Mouse (Mus musculus) CH12.LX (cell line): ENCODE measurements around the gene Chgb. TPM values are rescaled to one million over a fixed set of nuclear protein-coding genes. Genes with fewer than 3 reads are reported as not detected.

ENCODE experiments used
- DNase-seq: peaks from one replicate; pipeline ENCODE4 v3.0.0-alpha.2; 2013; ENCODE audit errors: extremely low read depth
- H3K27ac ChIP-seq: 2 replicates; pipeline ENCODE4 v1.5.1; 2012; ENCODE audit warnings: low read depth, mild to moderate bottlenecking, control low read depth, moderate library complexity; ENCODE audit not compliant: insufficient read depth
- H3K27me3 ChIP-seq: replicated peaks from 2 replicates; pipeline ENCODE3; 2012; ENCODE audit warnings: inconsistent platforms
- H3K36me3 ChIP-seq, 2 experiments: replicated peaks in 1 of 2; 2 replicates each; pipeline versions ENCODE3 to v1.6.1; 2012; ENCODE audit warnings: inconsistent platforms in 1 of 2, low read length in 1 of 2, mild to moderate bottlenecking in 1 of 2, mixed read lengths in 1 of 2, moderate library complexity in 1 of 2; ENCODE audit not compliant: control insufficient read depth in 1 of 2, insufficient read depth in 1 of 2
- H3K4me1 ChIP-seq, 2 experiments: 2 replicates each; pipeline ENCODE4 v1.6.1; 2012; ENCODE audit warnings: inconsistent platforms in 1 of 2, moderate library complexity in 1 of 2; ENCODE audit not compliant: insufficient read depth in 2 of 2, control insufficient read depth in 1 of 2
- H3K4me2 ChIP-seq: 2 replicates; pipeline ENCODE4 v1.6.1; 2012; ENCODE audit warnings: low read depth, mild to moderate bottlenecking, control low read depth; ENCODE audit not compliant: poor library complexity, insufficient read depth, severe bottlenecking
- H3K4me3 ChIP-seq, 3 experiments: fragments of 150-350 bp in 1 of 3; sonication (generic) in 1 of 3; replicated peaks in 1 of 3; 2 replicates each; pipeline versions ENCODE3 to v1.5.1; 2011 to 2012; ENCODE audit warnings: low read depth in 2 of 3, low read length in 2 of 3, mild to moderate bottlenecking in 2 of 3, moderate library complexity in 2 of 3, control low read depth in 1 of 3, improper control_type of control experiment in 1 of 3, inconsistent platforms in 1 of 3, mixed read lengths in 1 of 3; ENCODE audit not compliant: poor library complexity in 1 of 3
- H3K79me2 ChIP-seq: replicated peaks from 2 replicates; pipeline ENCODE4 v1.6.1; 2012; ENCODE audit warnings: mild to moderate bottlenecking, moderate library complexity; ENCODE audit not compliant: control insufficient read depth, poor library complexity, insufficient read depth, severe bottlenecking; ENCODE audit errors: extremely low read depth
- H3K9ac ChIP-seq: 2 replicates; pipeline ENCODE4 v1.6.1; 2012; ENCODE audit warnings: low read depth, mild to moderate bottlenecking, control low read depth, moderate library complexity; ENCODE audit not compliant: insufficient read depth
- H3K9me3 ChIP-seq: replicated peaks from 2 replicates; pipeline ENCODE3; 2012; ENCODE audit warnings: low read length, inconsistent platforms, mixed read lengths
- BHLHE40 ChIP-seq: IDR thresholded peaks from 2 replicates; pipeline ENCODE4 v1.6.1; 2011; ENCODE audit warnings: mild to moderate bottlenecking, low read depth, low read length, improper control_type of control experiment
- MYC ChIP-seq: IDR thresholded peaks from 2 replicates; pipeline ENCODE4 v1.6.1; 2011; ENCODE audit warnings: low read depth, mild to moderate bottlenecking, improper control_type of control experiment, low read length
- dilution Hi-C: fragments of 300-500 bp; cut with MboI; formaldehyde crosslinking; loops from 2 replicates; pipeline ENCODE4 v1.14.3; 2020; ENCODE audit warnings: low sequenced_read_pairs; ENCODE audit not compliant: extremely low pct_unique_long_range_greater_than_20kb, extremely low pct_ligation_motif_present
- in situ Hi-C: fragments of 300-500 bp; cut with MboI; formaldehyde crosslinking; loops from 3 replicates; pipeline ENCODE4 v1.14.3; 2019; ENCODE audit warnings: low sequenced_read_pairs, low pct_ligation_motif_present, low pct_unique_long_range_greater_than_20kb, mixed read lengths
- polyA plus RNA-seq: library from polyadenylated mRNA; unstranded; fragments of >175 nt; gene quantifications from 2 replicates; pipeline ENCODE4 v1.2.1, GENCODE M21; 2012; ENCODE audit warnings: low read depth; ENCODE audit not compliant: insufficient read length
- total RNA-seq, 2 experiments: library from RNA; depleted of rRNA; stranded (reverse); fragments of 300-350 nt in 1 of 2; fragments of >200 nt in 1 of 2; gene quantifications; 2 replicates each; pipeline ENCODE4 v1.2.3; 2012 to 2014

The Chgb gene
- total and polyA plus RNA-seq, 3 experiments = 0.13 TPM; not detected in 2

DNA sequence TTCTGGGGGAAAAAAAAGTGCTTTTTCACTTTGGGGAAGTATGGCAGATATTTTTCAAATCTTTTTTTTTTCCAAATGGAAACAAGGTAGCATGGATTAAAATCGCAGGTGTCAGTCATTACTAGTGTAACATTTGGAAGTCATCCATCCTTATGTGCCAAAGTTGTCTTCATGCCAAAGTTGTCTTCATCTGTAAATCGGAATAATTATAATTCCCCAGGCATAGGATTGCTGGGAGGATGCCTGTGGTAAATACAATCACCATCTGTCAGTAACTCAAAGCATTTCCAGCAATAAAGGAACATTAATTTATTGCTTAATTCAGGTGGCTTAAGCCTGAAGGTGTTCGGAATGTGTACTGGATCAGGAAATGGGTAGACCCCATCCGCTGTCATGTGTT lies 60.0 kb downstream of the Chgb start:
- no peaks in the 10 kb centered on the region for H3K27me3 ChIP-seq

More for the DNA sequence above, 60.0 kb downstream of the Chgb start:
- H3K9me3 ChIP-seq = no peaks in the 10 kb centered on the region
- peaks cover 0 to 3% of the 10 kb centered on the region in 2 experiments; a peak in 2 of 4 replicates for H3K4me1 ChIP-seq
- no peak overlapping the region for H3K4me3 ChIP-seq
- H3K36me3 ChIP-seq = peaks cover 40 to 71% of the 10 kb centered on the region in 2 experiments
- dilution Hi-C loops = no loop called here
- no peaks in the 10 kb centered on the region for H3K79me2 ChIP-seq
- TF ChIP-seq BHLHE40 (no peak), MYC (no peak)
- TF ChIP-seq, all 38 proteins: peak for 0
- H3K9ac ChIP-seq = no peak overlapping the region
- H3K4me2 ChIP-seq = no peak overlapping the region
- no peak for DNase-seq
- in situ Hi-C loops = no loop called here
- no peak overlapping the region for H3K27ac ChIP-seq

Other genes with a start within 250 kb of the Chgb start
- 18.3 and 33.5 TPM in 2 replicates for gene Gpcpd1, start 193.5 kb upstream of the Chgb start, total RNA-seq (2012; rRNA removed)
- gene Gpcpd1, start 193.5 kb upstream of the Chgb start, total RNA-seq (2014; rRNA removed) = 60.5 and 60.8 TPM in 2 replicates
- 30.9 and 40.7 TPM in 2 replicates for gene Gpcpd1, start 193.5 kb upstream of the Chgb start, polyA plus RNA-seq
- 8.6 and 9.3 TPM in 2 replicates for gene Shld1, start 94.3 kb upstream of the Chgb start, total RNA-seq (2012; rRNA removed)
- 11.6 and 12.6 TPM in 2 replicates for gene Shld1, start 94.3 kb upstream of the Chgb start, total RNA-seq (2014; rRNA removed)
- gene Shld1, start 94.3 kb upstream of the Chgb start, polyA plus RNA-seq = 5.7 and 7.0 TPM in 2 replicates
- gene Trmt6, start 34.8 kb downstream of the Chgb start, total RNA-seq (2012; rRNA removed) = 35.1 and 53.0 TPM in 2 replicates
- 77.6 and 84.5 TPM in 2 replicates for gene Trmt6, start 34.8 kb downstream of the Chgb start, total RNA-seq (2014; rRNA removed)
- 89.9 and 92.5 TPM in 2 replicates for gene Trmt6, start 34.8 kb downstream of the Chgb start, polyA plus RNA-seq
- gene Mcm8, start 34.9 kb downstream of the Chgb start, total RNA-seq (2012; rRNA removed) = 22.1 and 24.7 TPM in 2 replicates
- 24.9 and 26.9 TPM in 2 replicates for gene Mcm8, start 34.9 kb downstream of the Chgb start, total RNA-seq (2014; rRNA removed)
- 24.6 and 25.1 TPM in 2 replicates for gene Mcm8, start 34.9 kb downstream of the Chgb start, polyA plus RNA-seq
- 29.7 and 31.8 TPM in 2 replicates for gene Crls1, start 65.4 kb downstream of the Chgb start, total RNA-seq (2012; rRNA removed)
- gene Crls1, start 65.4 kb downstream of the Chgb start, total RNA-seq (2014; rRNA removed) = 105 and 109 TPM in 2 replicates
- 34.5 and 44.9 TPM in 2 replicates for gene Crls1, start 65.4 kb downstream of the Chgb start, polyA plus RNA-seq
- not detected in 2 replicates for gene Lrrn4, start 99.6 kb downstream of the Chgb start, total RNA-seq (2012; rRNA removed)
- not detected in 2 replicates for gene Lrrn4, start 99.6 kb downstream of the Chgb start, total RNA-seq (2014; rRNA removed)
- gene Lrrn4, start 99.6 kb downstream of the Chgb start, polyA plus RNA-seq = 0.08 TPM in 1 of 2 replicates, not detected in the other
- not detected in 2 replicates for gene Fermt1, start 164.6 kb downstream of the Chgb start, total RNA-seq (2012; rRNA removed)
- not detected in 2 replicates for gene Fermt1, start 164.6 kb downstream of the Chgb start, total RNA-seq (2014; rRNA removed)
- not detected in 2 replicates for gene Fermt1, start 164.6 kb downstream of the Chgb start, polyA plus RNA-seq